Mouse (Mus musculus): ENCODE results near the gene Sgcb. TPM values are rescaled to one million over a fixed set of nuclear protein-coding genes. Genes with fewer than 3 reads are reported as not detected.
A peak's percentile ranks its signal among the peaks of the same experiment; 100 is the strongest.

Sgcb gene
- 4.3 and 4.9 TPM in 2 replicates for total RNA-seq (2012; rRNA removed)

- H3K27ac ChIP-seq (ENCODE audit: insufficient read depth, low read depth, low read length, poor library complexity, severe bottlenecking): no peak within 1 kb of the TSS
- peak; percentile 49 for DNase-seq (ENCODE audit: low read depth, low spot score)
- H3K36me3 ChIP-seq (ENCODE audit: control insufficient read depth, insufficient read depth, low read length, poor library complexity, severe bottlenecking): no peaks in the 10 kb centered on the region
- TF ChIP-seq MAFK (IDR thresholded peaks at IDR 0.05; ENCODE audit: insufficient read depth, low read depth, low read length): no peak
- H3K4me3 ChIP-seq (ENCODE audit: insufficient read depth in 1 of 2, low read depth in 1 of 2, low read length in 2 of 2, poor library complexity in 1 of 2, severe bottlenecking in 1 of 2): peak within 1 kb of the TSS; percentile 69 to 71
- no peaks in the 10 kb centered on the region for H3K9me3 ChIP-seq (ENCODE audit: control insufficient read depth, insufficient read depth, low read depth, low read length)
- peaks cover 0 to 4% of the 10 kb centered on the region in 2 experiments; a peak in 1 of 4 replicates for H3K4me1 ChIP-seq (ENCODE audit: control insufficient read depth in 2 of 2, insufficient read depth in 2 of 2, low read length in 2 of 2, poor library complexity in 1 of 2)
- in situ Hi-C loops (cut with MboI; ENCODE audit: low sequenced_read_pairs in 2 of 2, unreplicated experiment in 2 of 2): no loop called here
- peak within 1 kb of the TSS; percentile 51 for H3K9ac ChIP-seq (ENCODE audit: insufficient read depth, low read depth, low read length, poor library complexity, severe bottlenecking)
Measured at GRCm38 (mm10) chr5:73647261-73647900, at the start of gene Sgcb. Gene Sgcb, minus strand, starts transcription at chr5:73647790.

GRCm38 (mm10) chr5:73694254-73695015 lies 46.8 kb upstream of the Sgcb start:
- in situ Hi-C loops (cut with MboI; ENCODE audit: low sequenced_read_pairs in 2 of 2, unreplicated experiment in 2 of 2): loop anchor here in 1 of 2 experiments (25.0 kb wide), 1 partner anchor 593 kb away; no protein-coding TSS in a partner anchor
- Histone ChIP-seq H3K4me1 (ENCODE audit: control insufficient read depth in 2 of 2, insufficient read depth in 2 of 2, low read length in 2 of 2, poor library complexity in 1 of 2) (peaks cover 8 to 13% of the 10 kb centered on the region in 2 experiments), H3K4me3 (ENCODE audit: insufficient read depth in 1 of 2, low read depth in 1 of 2, low read length in 2 of 2, poor library complexity in 1 of 2, severe bottlenecking in 1 of 2) (no peak overlapping the region), H3K27ac (ENCODE audit: insufficient read depth, low read depth, low read length, poor library complexity, severe bottlenecking) (no peak overlapping the region), H3K9ac (ENCODE audit: insufficient read depth, low read depth, low read length, poor library complexity, severe bottlenecking) (no peak overlapping the region), H3K36me3 (ENCODE audit: control insufficient read depth, insufficient read depth, low read length, poor library complexity, severe bottlenecking) (no peaks in the 10 kb centered on the region), H3K9me3 (ENCODE audit: control insufficient read depth, insufficient read depth, low read depth, low read length) (no peaks in the 10 kb centered on the region)
- DNase-seq (ENCODE audit: low read depth, low spot score): no peak
- TF ChIP-seq CHD2 (IDR thresholded peaks at IDR 0.05; ENCODE audit: low read depth, low read length): no peak
- no peak for TF ChIP-seq HCFC1 (IDR thresholded peaks at IDR 0.05; ENCODE audit: borderline replicate concordance, insufficient read depth, low read length)
- TF ChIP-seq MAFK (IDR thresholded peaks at IDR 0.05; ENCODE audit: insufficient read depth, low read depth, low read length): no peak
- TF ChIP-seq ZNF384 (IDR thresholded peaks at IDR 0.05; ENCODE audit: low read depth, low read length): no peak
- TF ChIP-seq ZC3H11A (IDR thresholded peaks at IDR 0.05; ENCODE audit: borderline replicate concordance, low read depth, low read length): no peak

GRCm38 (mm10) chr5:73693778-73694177 lies 46.2 kb upstream of the Sgcb start:
- Histone ChIP-seq H3K36me3 (ENCODE audit: control insufficient read depth, insufficient read depth, low read length, poor library complexity, severe bottlenecking) (no peaks in the 10 kb centered on the region), H3K9ac (ENCODE audit: insufficient read depth, low read depth, low read length, poor library complexity, severe bottlenecking) (no peak overlapping the region), H3K4me1 (ENCODE audit: control insufficient read depth in 2 of 2, insufficient read depth in 2 of 2, low read length in 2 of 2, poor library complexity in 1 of 2) (peaks cover 8 to 13% of the 10 kb centered on the region in 2 experiments), H3K9me3 (ENCODE audit: control insufficient read depth, insufficient read depth, low read depth, low read length) (no peaks in the 10 kb centered on the region), H3K4me3 (ENCODE audit: insufficient read depth in 1 of 2, low read depth in 1 of 2, low read length in 2 of 2, poor library complexity in 1 of 2, severe bottlenecking in 1 of 2) (no peak overlapping the region), H3K27ac (ENCODE audit: insufficient read depth, low read depth, low read length, poor library complexity, severe bottlenecking) (no peak overlapping the region)
- in situ Hi-C loops (cut with MboI; ENCODE audit: low sequenced_read_pairs in 2 of 2, unreplicated experiment in 2 of 2): loop anchor here in 1 of 2 experiments (25.0 kb wide), 1 partner anchor 594 kb away; no protein-coding TSS in a partner anchor
- no peak for TF ChIP-seq ZC3H11A (IDR thresholded peaks at IDR 0.05; ENCODE audit: borderline replicate concordance, low read depth, low read length)
- no peak for TF ChIP-seq HCFC1 (IDR thresholded peaks at IDR 0.05; ENCODE audit: borderline replicate concordance, insufficient read depth, low read length)
- TF ChIP-seq CHD2 (IDR thresholded peaks at IDR 0.05; ENCODE audit: low read depth, low read length): no peak
- no peak for TF ChIP-seq ZNF384 (IDR thresholded peaks at IDR 0.05; ENCODE audit: low read depth, low read length)
- TF ChIP-seq MAFK (IDR thresholded peaks at IDR 0.05; ENCODE audit: insufficient read depth, low read depth, low read length): no peak
- no peak for DNase-seq (ENCODE audit: low read depth, low spot score)

GRCm38 (mm10) chr5:73691723-73692520 lies 44.3 kb upstream of the Sgcb start:
- peak; percentile 82 for DNase-seq (ENCODE audit: low read depth, low spot score)
- Histone ChIP-seq H3K36me3 (ENCODE audit: control insufficient read depth, insufficient read depth, low read length, poor library complexity, severe bottlenecking) (no peaks in the 10 kb centered on the region), H3K4me1 (ENCODE audit: control insufficient read depth in 2 of 2, insufficient read depth in 2 of 2, low read length in 2 of 2, poor library complexity in 1 of 2) (peaks cover 8 to 13% of the 10 kb centered on the region in 2 experiments), H3K4me3 (ENCODE audit: insufficient read depth in 1 of 2, low read depth in 1 of 2, low read length in 2 of 2, poor library complexity in 1 of 2, severe bottlenecking in 1 of 2) (peak overlapping the region in 1 of 2 experiments; percentile 0; a peak in 1 of 4 replicates), H3K9ac (ENCODE audit: insufficient read depth, low read depth, low read length, poor library complexity, severe bottlenecking) (no peak overlapping the region), H3K9me3 (ENCODE audit: control insufficient read depth, insufficient read depth, low read depth, low read length) (no peaks in the 10 kb centered on the region), H3K27ac (ENCODE audit: insufficient read depth, low read depth, low read length, poor library complexity, severe bottlenecking) (no peak overlapping the region)
- TF ChIP-seq HCFC1 (IDR thresholded peaks at IDR 0.05; ENCODE audit: borderline replicate concordance, insufficient read depth, low read length) (no peak), CHD2 (IDR thresholded peaks at IDR 0.05; ENCODE audit: low read depth, low read length) (no peak), MAFK (IDR thresholded peaks at IDR 0.05; ENCODE audit: insufficient read depth, low read depth, low read length) (no peak), ZNF384 (IDR thresholded peaks at IDR 0.05; ENCODE audit: low read depth, low read length) (no peak)
- in situ Hi-C loops (cut with MboI; ENCODE audit: low sequenced_read_pairs in 2 of 2, unreplicated experiment in 2 of 2): loop anchor here in 1 of 2 experiments (25.0 kb wide), 1 partner anchor 595 kb away; no protein-coding TSS in a partner anchor

All from ES-E14 (cell line).